Mouse (Mus musculus): ENCODE measurements around the gene Med27. TPM values are rescaled to one million over a fixed set of nuclear protein-coding genes. Genes with fewer than 3 reads are reported as not detected.

Med27 gene
- polyA plus RNA-seq, 1 experiment from 2014 or later = 55.2 TPM

- no peaks in the 10 kb centered on the region for H3K36me3 ChIP-seq
- H3K4me3 ChIP-seq = no peak overlapping the region
- no peaks in the 10 kb centered on the region for H3K27me3 ChIP-seq (ENCODE audit: low read depth, poor library complexity, severe bottlenecking)
- 72% methylated on average over 10 of the region's 10 CpGs for WGBS
- peaks cover 26% of the 10 kb centered on the region for H3K4me1 ChIP-seq
- no peaks in the 10 kb centered on the region for H3K9me3 ChIP-seq (replicated peaks)
- no peak overlapping the region for H3K27ac ChIP-seq
- DNase-seq (ENCODE audit: low spot score) = no peak
Observed at GRCm38 (mm10) chr2:29422126-29422840, 75.7 kb downstream of the Med27 start.

- no peaks in the 10 kb centered on the region for H3K27me3 ChIP-seq (ENCODE audit: low read depth, poor library complexity, severe bottlenecking)
- H3K9me3 ChIP-seq (replicated peaks) = no peaks in the 10 kb centered on the region
- peaks cover 26% of the 10 kb centered on the region for H3K4me1 ChIP-seq
- no peak for DNase-seq (ENCODE audit: low spot score)
- WGBS = 83% methylated on average over 3 of the region's 3 CpGs
- H3K4me3 ChIP-seq = no peak overlapping the region
- no peak overlapping the region for H3K27ac ChIP-seq
- H3K36me3 ChIP-seq = no peaks in the 10 kb centered on the region
Observed at GRCm38 (mm10) chr2:29423059-29423458, 76.4 kb downstream of the Med27 start.

GRCm38 (mm10) chr2:29425386-29425785, 78.8 kb downstream of the Med27 start:
- H3K36me3 ChIP-seq = no peaks in the 10 kb centered on the region
- 85% methylated on average over 2 of the region's 2 CpGs for WGBS
- no peak for DNase-seq (ENCODE audit: low spot score)

GRCm38 (mm10) chr2:29426684-29427083, 80.1 kb downstream of the Med27 start:
- Histone ChIP-seq H3K27ac (no peak overlapping the region), H3K27me3 (ENCODE audit: low read depth, poor library complexity, severe bottlenecking) (no peaks in the 10 kb centered on the region), H3K36me3 (no peaks in the 10 kb centered on the region), H3K4me1 (peaks cover 14% of the 10 kb centered on the region; the same call in 1 of the 2 replicates), H3K4me3 (no peak overlapping the region), H3K9me3 (replicated peaks) (no peaks in the 10 kb centered on the region)
- WGBS = 89% methylated on average over 3 of the region's 3 CpGs
- no peak for DNase-seq (ENCODE audit: low spot score)

More at GRCm38 (mm10) chr2:29425386-29425785, 78.8 kb downstream of the Med27 start:
- H3K27ac ChIP-seq = no peak overlapping the region
- H3K4me1 ChIP-seq = peaks cover 7% of the 10 kb centered on the region
- no peak overlapping the region for H3K4me3 ChIP-seq
- no peaks in the 10 kb centered on the region for H3K9me3 ChIP-seq (replicated peaks)
- H3K27me3 ChIP-seq (ENCODE audit: low read depth, poor library complexity, severe bottlenecking) = no peaks in the 10 kb centered on the region

GRCm38 (mm10) chr2:29432565-29432964, 85.9 kb downstream of the Med27 start:
- Histone ChIP-seq H3K36me3 (no peaks in the 10 kb centered on the region), H3K4me3 (no peak overlapping the region), H3K9me3 (replicated peaks) (no peaks in the 10 kb centered on the region), H3K27ac (no peak overlapping the region), H3K27me3 (ENCODE audit: low read depth, poor library complexity, severe bottlenecking) (no peaks in the 10 kb centered on the region), H3K4me1 (peaks cover 8% of the 10 kb centered on the region; the same call in 1 of the 2 replicates)
- no peak for DNase-seq (ENCODE audit: low spot score)
- 88% methylated on average over 5 of the region's 5 CpGs for WGBS

GRCm38 (mm10) chr2:29436376-29436775, 89.8 kb downstream of the Med27 start:
- 90% methylated on average over 6 of the region's 6 CpGs for WGBS
- H3K36me3 ChIP-seq = no peaks in the 10 kb centered on the region

GRCm38 (mm10) chr2:29437111-29437510, 90.5 kb downstream of the Med27 start:
- no peak for DNase-seq (ENCODE audit: low spot score)
- H3K4me3 ChIP-seq = no peak overlapping the region

More at GRCm38 (mm10) chr2:29436376-29436775, 89.8 kb downstream of the Med27 start:
- no peak for DNase-seq (ENCODE audit: low spot score)
- Histone ChIP-seq H3K4me3 (no peak overlapping the region), H3K27me3 (ENCODE audit: low read depth, poor library complexity, severe bottlenecking) (no peaks in the 10 kb centered on the region), H3K4me1 (peaks cover 13% of the 10 kb centered on the region), H3K9me3 (replicated peaks) (no peaks in the 10 kb centered on the region), H3K27ac (no peak overlapping the region)

GRCm38 (mm10) chr2:29437861-29438529, 91.4 kb downstream of the Med27 start:
- Histone ChIP-seq H3K27me3 (ENCODE audit: low read depth, poor library complexity, severe bottlenecking) (no peaks in the 10 kb centered on the region), H3K4me1 (peaks cover 11% of the 10 kb centered on the region; the same call in 1 of the 2 replicates)
- WGBS = 89% methylated on average over 4 of the region's 4 CpGs

More at GRCm38 (mm10) chr2:29437111-29437510, 90.5 kb downstream of the Med27 start:
- 91% methylated on average over 5 of the region's 5 CpGs for WGBS
- peaks cover 11% of the 10 kb centered on the region; the same call in 1 of the 2 replicates for H3K4me1 ChIP-seq
- H3K9me3 ChIP-seq (replicated peaks) = no peaks in the 10 kb centered on the region
- H3K27me3 ChIP-seq (ENCODE audit: low read depth, poor library complexity, severe bottlenecking) = no peaks in the 10 kb centered on the region
- H3K36me3 ChIP-seq = no peaks in the 10 kb centered on the region
- H3K27ac ChIP-seq = no peak overlapping the region

GRCm38 (mm10) chr2:29438530-29438862, 91.9 kb downstream of the Med27 start:
- WGBS = 64% methylated on average over 5 of the region's 5 CpGs
- Histone ChIP-seq H3K4me3 (no peak overlapping the region), H3K9me3 (replicated peaks) (no peaks in the 10 kb centered on the region), H3K27me3 (ENCODE audit: low read depth, poor library complexity, severe bottlenecking) (no peaks in the 10 kb centered on the region), H3K4me1 (peaks cover 14% of the 10 kb centered on the region), H3K36me3 (no peaks in the 10 kb centered on the region), H3K27ac (no peak overlapping the region)
- no peak for DNase-seq (ENCODE audit: low spot score)

More at GRCm38 (mm10) chr2:29437861-29438529, 91.4 kb downstream of the Med27 start:
- Histone ChIP-seq H3K27ac (no peak overlapping the region), H3K36me3 (no peaks in the 10 kb centered on the region), H3K9me3 (replicated peaks) (no peaks in the 10 kb centered on the region), H3K4me3 (no peak overlapping the region)
- DNase-seq (ENCODE audit: low spot score) = no peak

- no peak overlapping the region for H3K4me3 ChIP-seq
- H3K4me1 ChIP-seq = peaks cover 19% of the 10 kb centered on the region
- H3K27me3 ChIP-seq (ENCODE audit: low read depth, poor library complexity, severe bottlenecking) = no peaks in the 10 kb centered on the region
- no peak for DNase-seq (ENCODE audit: low spot score)
- no peaks in the 10 kb centered on the region for H3K36me3 ChIP-seq
- no peak overlapping the region for H3K27ac ChIP-seq
- WGBS = 73% methylated on average over 1 of the region's 1 CpGs
- H3K9me3 ChIP-seq (replicated peaks) = no peaks in the 10 kb centered on the region
Observed at GRCm38 (mm10) chr2:29438986-29439385, 92.4 kb downstream of the Med27 start.

GRCm38 (mm10) chr2:29439396-29439795, 92.8 kb downstream of the Med27 start:
- no peaks in the 10 kb centered on the region for H3K9me3 ChIP-seq (replicated peaks)
- no peak for DNase-seq (ENCODE audit: low spot score)
- WGBS = 87% methylated on average over 7 of the region's 7 CpGs
- no peak overlapping the region for H3K27ac ChIP-seq
- H3K36me3 ChIP-seq = no peaks in the 10 kb centered on the region
- H3K27me3 ChIP-seq (ENCODE audit: low read depth, poor library complexity, severe bottlenecking) = no peaks in the 10 kb centered on the region
- no peak overlapping the region for H3K4me3 ChIP-seq
- H3K4me1 ChIP-seq = peaks cover 22% of the 10 kb centered on the region

GRCm38 (mm10) chr2:29439857-29440502, 93.4 kb downstream of the Med27 start:
- H3K27me3 ChIP-seq (ENCODE audit: low read depth, poor library complexity, severe bottlenecking) = no peaks in the 10 kb centered on the region
- no peaks in the 10 kb centered on the region for H3K36me3 ChIP-seq
- peaks cover 26% of the 10 kb centered on the region for H3K4me1 ChIP-seq
- WGBS = 63% methylated on average over 7 of the region's 7 CpGs
- H3K4me3 ChIP-seq = no peak overlapping the region
- H3K27ac ChIP-seq = no peak overlapping the region
- no peak for DNase-seq (ENCODE audit: low spot score)
- no peaks in the 10 kb centered on the region for H3K9me3 ChIP-seq (replicated peaks)

- Histone ChIP-seq H3K9me3 (replicated peaks) (no peaks in the 10 kb centered on the region), H3K27me3 (ENCODE audit: low read depth, poor library complexity, severe bottlenecking) (no peaks in the 10 kb centered on the region), H3K27ac (no peak overlapping the region), H3K4me3 (no peak overlapping the region), H3K4me1 (peaks cover 26% of the 10 kb centered on the region), H3K36me3 (no peaks in the 10 kb centered on the region)
- no peak for DNase-seq (ENCODE audit: low spot score)
Observed at GRCm38 (mm10) chr2:29442275-29442674, 95.7 kb downstream of the Med27 start.
